Mouse (Mus musculus): ENCODE data around the gene Zgrf1. TPM values are rescaled to one million over a fixed set of nuclear protein-coding genes. Genes with fewer than 3 reads are reported as not detected.

Zgrf1 gene
- total RNA-seq (2021) = 1 to 10 TPM; 2.0 to 2.5 TPM

DNA sequence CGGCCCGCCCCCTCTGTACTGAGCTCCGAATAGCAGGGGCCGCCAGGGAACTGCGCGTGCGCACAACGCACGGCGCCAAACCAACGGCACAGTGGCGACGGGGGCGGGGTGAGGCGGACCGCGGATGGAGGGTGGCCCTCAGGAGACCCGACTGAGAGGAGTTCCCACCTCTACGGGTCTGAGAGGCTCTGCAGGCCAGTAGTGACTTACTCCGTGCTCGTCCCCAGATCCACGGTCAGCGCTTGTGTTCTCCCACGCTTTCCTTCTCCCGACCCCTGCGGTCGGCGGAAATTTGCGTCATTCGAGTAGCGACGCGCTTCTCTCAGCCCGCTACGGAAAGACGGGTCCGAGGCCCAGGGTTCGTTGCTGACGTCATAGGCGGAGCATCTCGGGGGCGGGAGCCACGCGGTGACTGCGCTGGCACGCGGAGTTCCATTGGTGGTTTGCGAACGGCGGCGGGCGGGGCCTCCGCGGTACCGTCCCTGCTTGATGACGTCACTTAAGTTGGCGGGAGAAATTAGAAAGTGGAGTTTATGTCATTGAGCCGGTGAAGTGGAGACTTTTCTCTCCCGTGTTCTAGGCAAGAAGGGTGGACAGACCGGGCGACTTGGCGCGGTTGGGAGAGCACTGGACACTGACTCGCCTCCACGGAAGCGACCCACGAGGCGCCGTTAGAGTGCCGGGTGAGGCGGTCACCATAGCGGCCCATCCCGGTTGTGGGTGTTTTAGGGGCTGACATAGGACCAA is at the start of gene Zgrf1, which contains the start of gene Larp7:
Gene Zgrf1 (plus strand): TSS at position 517 of the 747 bp plus-strand sequence.
Gene Larp7 (minus strand): TSS at position 377 of the 747 bp plus-strand sequence.
- peak; percentile 99 for DNase-seq

DNA sequence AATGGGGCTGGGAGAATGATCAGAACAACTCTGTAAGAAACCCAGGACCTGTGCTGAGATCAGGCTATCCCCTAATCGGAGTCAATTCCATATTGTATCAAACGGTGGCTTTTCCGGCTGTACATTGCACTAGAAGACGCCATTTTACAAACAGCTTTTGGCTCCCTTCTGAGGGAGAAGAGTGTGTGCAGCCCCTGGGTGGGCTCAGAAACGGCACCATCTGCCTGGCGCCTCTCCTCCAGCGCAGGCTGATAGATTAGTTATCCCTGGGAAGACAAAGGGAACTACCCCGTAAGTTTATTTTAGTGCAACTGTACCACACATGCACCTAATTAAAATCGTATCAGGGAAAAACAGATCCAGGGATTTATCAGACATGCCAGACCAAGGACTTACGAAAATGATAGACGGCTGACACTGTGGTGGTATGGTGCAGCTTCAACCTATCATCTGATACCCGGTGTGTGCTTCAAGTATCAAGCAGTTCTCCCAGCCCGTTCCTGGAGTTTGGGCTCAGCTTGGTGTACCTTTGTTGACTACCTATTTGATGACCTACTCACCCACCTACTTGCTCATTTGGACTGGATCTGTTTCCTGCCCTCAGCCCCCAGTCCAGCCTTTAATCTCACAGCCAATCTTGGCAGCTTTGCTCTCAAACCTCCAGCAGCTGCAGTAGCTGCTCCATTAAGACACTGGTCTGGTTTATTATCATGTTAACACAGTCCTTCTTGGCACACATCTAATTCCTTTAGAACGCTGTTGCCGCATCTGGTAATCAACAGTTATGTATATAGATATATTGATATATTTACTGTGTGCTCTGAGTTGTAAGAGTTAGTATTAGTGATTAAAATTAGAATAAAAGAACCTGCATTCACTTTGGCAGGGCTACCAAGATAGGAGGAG is 45.2 kb upstream of the Zgrf1 start:
- DNase-seq = no peak

DNA sequence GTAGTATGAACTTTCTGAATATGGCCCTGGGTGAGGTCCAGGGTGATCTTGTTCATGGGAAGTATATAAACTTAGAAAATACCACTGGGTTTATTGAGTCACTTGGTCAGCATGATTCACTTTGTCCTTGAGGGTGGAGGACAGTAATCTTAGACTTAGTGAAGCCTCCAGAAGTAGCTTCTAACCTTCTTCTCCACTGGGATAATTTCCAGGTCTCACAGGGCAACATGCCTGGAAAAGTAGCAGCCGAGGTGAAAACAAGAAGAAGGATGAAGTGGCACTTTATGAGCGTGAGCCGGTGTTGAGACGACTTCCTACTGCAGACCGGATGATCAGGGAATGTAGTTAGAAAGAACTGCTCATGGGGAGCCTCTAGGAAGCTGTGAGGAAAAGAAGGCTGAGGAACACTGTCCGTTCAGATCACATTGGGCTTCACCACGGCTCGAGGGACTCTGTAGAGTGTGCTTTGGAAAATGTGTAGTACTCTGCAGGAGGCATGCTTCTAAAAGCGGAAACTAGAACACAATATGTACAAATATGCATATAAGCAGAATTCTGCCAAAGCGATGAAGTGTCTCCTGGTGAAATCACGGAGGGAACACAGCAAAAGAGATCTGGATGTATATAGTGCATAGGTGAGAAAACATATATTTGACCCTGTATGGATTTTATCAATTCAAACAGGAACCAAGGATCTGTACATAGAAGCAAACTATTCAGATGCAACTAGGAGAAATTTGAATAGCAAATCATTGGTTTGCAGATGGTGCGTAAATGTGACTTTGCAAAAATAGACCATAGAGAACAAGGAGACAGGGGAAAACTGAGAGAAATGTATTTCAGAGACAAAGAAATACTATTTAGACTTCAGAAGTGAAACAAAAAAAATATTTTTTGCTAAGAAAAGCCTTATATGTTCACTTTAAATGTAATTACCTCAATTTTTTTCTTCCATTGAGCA is 41.2 kb upstream of the Zgrf1 start:
- DNase-seq = no peak

DNA sequence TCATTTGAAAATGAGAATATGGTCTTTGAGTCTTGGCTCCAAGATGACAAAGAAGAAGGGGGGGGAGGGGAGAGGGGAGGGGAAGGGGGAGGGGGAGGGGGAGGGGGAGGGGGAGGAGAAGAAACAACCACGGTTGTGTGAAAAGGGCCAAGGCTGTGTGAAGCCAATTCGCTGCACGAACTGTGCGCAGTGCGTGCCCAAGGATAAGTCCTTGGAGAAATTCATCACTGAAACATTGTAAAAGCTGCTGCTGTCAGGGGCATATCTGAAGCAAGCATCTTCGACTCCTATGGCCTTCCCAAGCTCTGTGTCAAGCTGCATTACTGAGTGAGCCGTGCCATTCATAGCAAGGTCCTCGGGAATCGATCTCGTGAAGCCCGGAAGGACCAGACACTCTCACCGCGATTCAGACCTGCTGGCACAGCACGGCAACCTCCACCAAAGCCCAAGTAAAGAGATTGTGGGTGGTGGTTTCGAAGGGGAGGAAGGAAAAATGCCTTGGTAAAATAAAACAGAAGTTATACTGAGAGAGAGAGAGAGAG is 40.4 kb upstream of the Zgrf1 start:
- DNase-seq = no peak

DNA sequence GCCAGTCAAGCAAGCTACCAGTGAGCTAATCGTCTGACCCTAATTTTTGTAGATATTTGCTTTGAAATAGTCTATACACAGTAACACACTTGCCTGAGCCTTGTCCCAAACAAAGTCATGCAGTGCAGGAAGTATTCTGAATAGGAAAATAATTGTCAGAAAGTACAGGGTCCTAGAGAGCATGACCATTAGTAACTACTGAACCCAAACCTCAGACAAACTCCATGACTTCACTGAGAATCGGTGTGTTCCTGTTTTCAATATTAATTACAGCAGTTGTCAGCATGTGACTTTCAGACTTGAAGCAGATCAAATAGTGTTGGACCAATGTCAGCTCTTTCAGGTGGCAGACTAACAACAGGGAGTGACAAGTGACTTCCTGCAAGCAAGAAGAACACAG is 39.6 kb upstream of the Zgrf1 start:
- DNase-seq = no peak

DNA sequence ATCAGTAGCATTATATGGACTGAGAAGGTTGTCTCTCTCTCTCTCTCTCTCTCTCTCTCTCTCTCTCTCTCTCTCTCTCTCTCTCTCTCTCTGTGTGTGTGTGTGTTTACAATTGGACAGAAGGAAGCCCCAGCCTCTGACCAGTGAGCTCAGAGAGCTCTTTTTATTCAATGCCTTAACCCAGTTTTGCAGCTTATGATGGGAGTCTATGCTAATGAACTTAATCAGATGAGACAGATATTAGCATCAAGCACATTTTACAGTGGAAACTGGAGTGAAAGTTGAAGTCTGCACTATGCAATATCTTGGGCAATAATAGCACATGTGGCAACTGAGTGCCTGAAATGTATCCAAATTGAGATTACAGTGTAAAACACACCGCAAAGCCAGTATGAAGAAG is 38.0 kb upstream of the Zgrf1 start:
- no peak for DNase-seq

DNA sequence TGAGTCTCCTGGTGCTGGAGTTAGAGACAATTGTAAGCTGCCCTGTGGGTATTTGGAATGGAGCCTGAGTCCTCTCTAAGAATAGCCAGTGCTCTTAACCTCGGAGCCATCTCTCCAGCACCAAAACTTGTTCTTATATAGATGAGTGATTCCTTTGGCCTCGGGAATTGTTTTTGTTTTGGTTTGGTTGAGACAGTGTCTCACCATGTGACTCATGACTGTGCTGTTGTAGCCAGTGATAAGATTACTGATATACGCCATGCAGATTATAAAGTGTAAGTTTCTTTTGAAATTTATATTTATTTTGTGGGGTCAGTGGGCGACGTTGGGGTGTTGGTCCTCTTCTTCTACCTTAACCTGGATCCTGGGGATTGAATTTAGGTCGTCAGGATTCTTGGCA is 33.0 kb upstream of the Zgrf1 start:
- DNase-seq = no peak

DNA sequence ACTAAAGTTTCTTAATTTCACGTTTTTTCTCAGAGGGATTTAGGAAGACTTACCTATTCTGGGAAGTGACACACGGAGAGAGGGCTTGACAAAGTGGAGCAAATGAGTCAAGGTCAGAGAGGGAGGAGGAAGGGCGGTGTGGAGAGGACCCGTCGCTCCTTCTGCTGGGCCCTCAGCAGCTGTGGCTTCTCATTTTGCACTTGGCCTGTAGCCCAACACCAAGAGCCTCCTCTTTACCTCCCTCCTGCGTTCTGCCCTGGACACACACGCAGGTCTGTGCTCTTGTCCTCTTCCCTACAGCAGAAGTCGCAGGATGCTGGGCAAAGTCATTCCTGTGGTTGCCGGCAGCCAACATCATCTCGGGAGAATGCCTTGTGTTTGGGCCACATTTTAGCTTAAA is 32.1 kb upstream of the Zgrf1 start:
- DNase-seq = no peak

DNA sequence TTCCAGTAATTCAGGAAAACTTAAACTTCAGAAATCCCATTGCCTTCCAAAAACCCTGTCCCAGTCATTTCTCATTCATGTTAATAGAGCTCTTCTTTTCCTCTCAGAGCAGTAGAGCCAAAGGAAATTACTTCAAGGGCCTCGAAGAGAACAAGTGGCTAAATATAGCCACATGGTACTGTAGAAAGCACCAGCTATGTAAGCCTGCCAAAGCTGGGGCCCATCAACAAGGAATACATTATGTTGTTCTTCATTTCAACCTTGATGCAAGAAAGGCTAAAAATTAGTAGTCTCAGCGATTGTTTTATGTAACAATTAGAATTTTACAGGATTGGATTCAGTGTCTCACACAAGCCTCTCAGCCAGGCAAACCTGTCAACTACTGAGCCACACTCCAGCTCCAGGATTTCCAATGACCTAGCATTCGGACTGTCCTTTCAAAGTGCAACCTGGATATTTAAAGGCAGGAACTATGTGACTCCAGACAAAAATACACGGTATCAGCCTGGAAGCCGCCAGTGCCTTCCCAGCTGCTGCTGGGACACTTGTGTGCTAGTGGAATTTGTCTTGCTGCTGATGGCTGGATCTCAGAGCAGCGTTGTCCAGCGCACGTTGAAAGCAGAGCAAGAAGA is 28.0 kb upstream of the Zgrf1 start:
- no peak for DNase-seq

DNA sequence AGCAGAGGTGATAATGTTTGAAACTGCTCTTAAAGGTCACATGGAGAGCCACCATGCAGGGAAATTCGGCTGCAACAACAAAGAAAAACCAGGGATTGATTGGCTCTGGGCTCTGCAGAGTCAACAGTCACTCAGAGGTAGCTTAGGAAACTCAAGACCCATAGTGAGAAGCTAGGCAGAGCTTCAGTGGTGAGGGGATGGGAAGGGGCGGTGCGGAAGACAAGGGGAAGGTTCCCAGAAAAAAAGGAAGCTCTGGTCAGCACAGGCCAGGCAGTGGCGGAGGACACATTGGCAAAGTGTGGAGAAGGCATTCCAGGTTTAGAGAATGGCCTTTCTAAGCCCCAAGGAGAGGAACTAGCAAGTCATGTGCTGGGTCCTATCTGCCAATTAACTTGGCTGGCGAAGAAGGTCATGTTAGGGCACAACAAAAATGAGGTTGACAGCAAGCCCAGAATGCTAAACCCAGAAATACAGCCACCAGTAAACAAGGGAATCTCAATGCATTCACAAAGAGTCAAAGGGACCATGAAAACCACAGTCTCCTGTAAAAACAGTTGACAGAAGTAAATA is 25.7 kb upstream of the Zgrf1 start:
- peak in 1 of 2 experiments; percentile 6 for DNase-seq

DNA sequence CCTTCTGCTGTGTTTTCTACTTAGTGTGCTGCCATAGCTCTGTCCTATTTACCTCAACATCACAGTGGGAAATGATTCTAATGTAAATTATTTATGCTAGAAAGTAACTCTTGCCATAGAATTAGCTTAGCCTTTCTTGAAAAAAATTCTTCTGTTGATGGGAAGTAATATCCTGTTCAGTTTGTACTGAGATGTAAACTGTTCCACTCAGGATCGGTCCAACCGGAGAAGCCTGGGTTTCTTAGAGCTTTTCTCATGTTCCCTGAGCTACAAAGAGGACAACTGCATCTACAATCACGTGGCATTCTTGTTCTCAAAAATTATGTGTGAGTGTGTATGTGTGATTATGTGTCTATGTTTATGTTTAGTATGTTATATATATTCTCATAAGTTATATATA is 24.1 kb upstream of the Zgrf1 start:
- no peak for DNase-seq

DNA sequence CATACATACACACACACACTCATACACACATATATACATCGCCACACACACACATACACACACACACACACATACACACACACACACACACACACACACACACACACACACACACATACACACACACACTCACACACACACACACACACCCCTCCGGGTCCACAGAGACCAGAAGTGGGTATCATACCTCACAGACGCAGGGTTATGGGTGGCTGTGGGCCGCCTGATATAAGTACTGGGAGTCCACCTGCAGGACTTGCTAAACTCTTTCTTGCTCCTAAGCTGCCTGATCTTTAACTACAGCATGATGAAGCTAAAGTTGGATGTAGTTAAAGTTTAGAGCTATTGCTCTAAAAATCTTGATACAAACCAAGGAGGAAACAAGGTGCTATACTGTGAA is 23.5 kb upstream of the Zgrf1 start:
- DNase-seq = no peak

DNA sequence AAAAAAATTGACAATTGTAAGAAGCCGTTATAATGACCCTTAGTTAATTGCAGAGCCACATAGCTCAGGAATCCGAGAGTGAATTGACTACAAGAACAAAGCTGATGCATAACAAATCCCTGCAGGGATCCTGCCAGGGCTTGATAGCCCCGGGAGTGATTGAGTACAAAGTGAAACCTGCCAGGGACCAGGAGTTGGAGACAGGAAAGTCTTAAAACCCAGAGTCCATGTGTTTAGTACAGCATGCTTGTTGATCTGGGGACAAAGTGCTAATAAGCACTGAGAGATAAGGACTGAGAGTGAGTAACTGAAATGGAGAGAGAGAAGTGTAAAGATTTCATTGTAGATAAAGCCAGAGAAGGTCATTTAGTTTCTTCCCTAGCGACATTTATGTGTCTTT is 23.0 kb upstream of the Zgrf1 start:
- DNase-seq = no peak

DNA sequence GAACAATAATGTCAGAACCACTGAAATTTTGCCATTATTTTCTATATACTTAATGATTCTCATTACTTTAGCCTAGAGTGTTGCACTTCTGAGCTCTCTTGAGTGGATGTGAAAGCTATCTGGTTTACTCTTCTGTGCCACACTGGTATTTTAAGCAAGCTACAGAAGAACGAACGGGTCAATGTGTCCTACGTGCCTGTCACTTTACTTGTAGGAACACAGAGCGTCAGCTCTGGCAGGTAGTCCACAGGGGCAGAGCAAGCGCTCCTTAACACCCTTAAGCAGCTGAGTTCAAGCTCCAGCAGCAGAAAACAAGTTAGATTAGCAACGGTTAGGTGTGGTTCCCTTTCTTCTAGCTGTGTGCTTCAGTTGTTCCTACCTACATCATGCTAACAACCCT is 14.1 kb upstream of the Zgrf1 start:
- no peak for DNase-seq

DNA sequence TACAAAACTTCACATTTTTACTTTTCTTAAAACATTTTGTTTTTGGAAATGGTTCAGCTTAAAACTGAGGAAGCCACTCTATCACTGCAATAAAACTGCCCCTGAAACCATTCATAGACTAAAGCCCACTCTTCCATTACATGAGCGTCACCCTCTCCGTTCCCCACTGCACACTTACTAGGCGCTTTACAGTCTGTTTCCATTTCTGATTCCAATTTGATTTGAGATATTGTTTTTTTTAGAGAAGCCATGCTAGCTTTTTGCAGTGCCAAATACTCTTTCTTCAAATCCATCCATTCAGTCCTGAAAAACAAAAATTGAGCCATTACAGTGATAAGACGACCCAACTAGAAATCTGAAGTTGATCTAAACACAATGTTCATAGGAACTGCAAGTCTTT is 9.3 kb upstream of the Zgrf1 start:
- DNase-seq = no peak

DNA sequence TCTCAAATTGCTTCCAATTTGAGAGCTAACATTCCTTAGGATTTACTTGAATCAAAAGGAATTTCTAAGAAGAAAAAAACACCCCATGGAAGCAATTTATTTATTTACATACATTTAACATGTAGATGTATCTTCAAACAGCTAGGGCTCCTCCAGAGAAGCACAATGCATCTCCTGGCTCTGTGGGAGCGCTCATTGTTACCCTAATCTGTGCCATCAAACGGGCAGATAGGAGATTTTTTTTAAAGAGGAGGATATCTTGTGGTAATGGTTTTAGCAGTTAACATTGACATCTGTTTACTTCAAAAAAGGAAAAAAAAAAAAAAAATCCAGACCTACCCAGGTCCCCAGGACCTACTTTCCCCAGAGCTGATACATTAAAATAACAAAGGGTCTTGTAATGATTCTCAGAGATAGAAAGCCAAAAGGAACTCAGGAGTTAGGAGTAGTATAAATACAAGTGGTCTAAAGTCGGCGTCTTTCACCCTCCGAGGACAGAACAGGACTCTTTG is 8.6 kb upstream of the Zgrf1 start:
- DNase-seq = no peak

DNA sequence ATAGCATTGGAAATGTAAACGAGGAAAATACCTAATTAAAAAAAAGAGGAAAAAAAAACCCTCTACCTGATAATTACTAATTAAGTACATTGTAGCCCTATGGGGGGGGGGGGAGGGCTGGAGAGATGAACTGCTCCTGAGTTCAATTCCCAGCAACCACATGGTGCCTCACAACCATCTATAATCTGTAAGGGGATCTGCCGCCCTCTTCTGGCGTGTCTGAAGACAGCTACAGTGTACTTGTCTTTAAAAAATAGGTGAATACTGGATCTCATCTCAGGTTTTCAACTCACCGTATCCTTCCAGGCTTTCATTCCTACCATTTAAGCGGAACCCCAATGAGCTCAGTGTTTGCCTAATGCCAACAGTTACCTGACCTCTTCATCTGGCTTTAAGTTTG is 5.4 kb upstream of the Zgrf1 start:
- no peak for DNase-seq

DNA sequence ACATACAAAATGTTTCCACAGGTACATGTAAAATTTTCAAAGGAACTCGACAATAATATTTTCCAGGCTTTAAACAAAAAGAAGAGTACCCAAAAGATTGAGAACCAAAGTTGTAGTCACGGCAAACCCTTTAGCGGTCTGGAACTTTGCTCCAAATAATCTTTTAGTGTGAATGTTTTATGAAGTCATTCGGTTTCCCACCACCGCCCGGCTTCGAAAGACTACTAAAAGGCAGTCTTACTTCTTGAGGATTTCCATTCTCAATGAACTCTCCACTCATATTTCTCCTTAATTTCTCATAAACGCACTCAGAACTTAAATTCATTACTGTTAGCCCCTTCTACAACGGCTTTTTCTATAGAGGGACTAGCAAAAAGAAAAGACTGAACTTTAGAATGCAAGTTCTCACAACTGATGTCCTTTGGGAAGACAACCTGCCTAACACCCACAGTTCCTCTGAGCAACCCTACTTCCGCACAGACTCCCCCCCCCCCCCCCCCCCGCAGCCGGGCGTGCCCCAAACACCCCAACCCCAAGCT is 786 bp upstream of the Zgrf1 start:
- DNase-seq = no peak

DNA sequence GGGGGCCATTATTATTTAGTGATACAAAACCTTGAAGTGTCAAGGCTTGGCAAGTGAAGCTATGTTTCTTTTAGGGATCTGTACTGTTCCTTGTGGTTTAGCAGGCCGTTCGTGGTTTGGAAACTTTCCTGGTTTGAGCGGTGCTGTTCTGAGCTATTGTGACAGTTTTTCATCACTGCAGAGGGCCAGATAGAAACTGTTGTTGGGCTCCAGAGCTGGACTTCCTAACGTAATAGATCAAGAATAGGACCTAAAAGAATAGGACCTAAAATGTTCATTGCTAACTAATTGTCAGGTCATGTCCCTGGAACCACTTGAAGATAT is 393 bp downstream of the Zgrf1 start:
- no peak for DNase-seq

DNA sequence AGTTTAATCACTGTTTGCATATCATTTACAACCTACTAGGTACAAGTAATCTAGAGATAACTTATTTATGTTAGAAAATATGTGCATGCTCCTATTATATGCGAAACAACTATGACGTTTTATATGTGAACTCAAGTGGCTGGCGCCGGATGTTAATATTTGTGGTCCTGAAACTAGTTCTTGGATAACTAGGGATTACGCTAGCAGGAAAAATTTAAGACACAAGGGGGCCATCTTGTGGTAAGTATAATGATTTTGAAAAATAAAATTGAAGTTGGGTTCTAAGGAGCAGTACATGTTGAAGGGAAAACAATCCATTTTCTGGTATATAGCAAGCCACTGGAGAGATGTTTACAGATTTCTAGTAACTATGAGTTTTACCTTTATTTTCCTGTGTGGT is 1.4 kb downstream of the Zgrf1 start:
- DNase-seq = no peak

DNA sequence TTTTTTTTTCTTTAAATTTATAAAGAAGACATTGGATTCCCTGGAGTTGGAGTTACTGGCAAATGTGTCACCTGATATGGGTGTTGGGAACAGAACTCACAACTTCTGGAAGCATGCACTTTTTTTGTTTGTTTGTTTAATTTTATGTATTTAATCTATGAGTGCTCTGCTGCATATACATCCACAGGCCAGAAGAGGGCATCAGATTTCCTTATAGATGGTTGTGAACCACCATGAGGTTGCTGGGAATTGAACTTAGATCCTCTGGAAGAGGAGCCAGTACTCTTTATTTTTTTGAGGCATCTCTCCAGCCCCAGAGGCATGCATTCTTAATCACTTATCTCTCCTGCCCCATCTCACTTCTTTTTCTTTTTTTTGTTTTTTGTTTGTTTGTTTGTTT is 4.9 kb downstream of the Zgrf1 start:
- DNase-seq = no peak
